Mouse (Mus musculus) gastrocnemius, adult 2 months (tissue): Measurements from ENCODE around the gene Igfbpl1. TPM values are rescaled to one million over a fixed set of nuclear protein-coding genes. Genes with fewer than 3 reads are reported as not detected.
A peak's percentile ranks its signal among the peaks of the same experiment; 100 is the strongest.

Experiments
- DNase-seq: peaks from one replicate; pipeline ENCODE4 v3.0.0; 2022
- H3K27ac ChIP-seq: fragments of 200-600 bp; 2 replicates; pipeline ENCODE4 v1.8.1; 2022; ENCODE audit warnings: mild to moderate bottlenecking
- H3K4me3 ChIP-seq: fragments of 200-600 bp; 2 replicates; pipeline ENCODE4 v1.8.1; 2022; ENCODE audit warnings: mild to moderate bottlenecking, moderate library complexity
- CTCF ChIP-seq: fragments of 200-600 bp; IDR thresholded peaks from 2 replicates; pipeline ENCODE4 v1.8.1; 2022; ENCODE audit warnings: antibody characterized with exemption, mild to moderate bottlenecking, moderate library complexity
- intact Hi-C: fragments of 180-260 bp; cut with DNase I; formaldehyde crosslinking; loops from one replicate; pipeline ENCODE4 v1.15.1; 2025
- total RNA-seq, 2 experiments: library from RNA; stranded (reverse); gene quantifications; 2 replicates each; pipeline ENCODE4 v1.2.3; 2021

Igfbpl1 gene
- total RNA-seq, 2 experiments from 2014 or later, result not detected

DNA sequence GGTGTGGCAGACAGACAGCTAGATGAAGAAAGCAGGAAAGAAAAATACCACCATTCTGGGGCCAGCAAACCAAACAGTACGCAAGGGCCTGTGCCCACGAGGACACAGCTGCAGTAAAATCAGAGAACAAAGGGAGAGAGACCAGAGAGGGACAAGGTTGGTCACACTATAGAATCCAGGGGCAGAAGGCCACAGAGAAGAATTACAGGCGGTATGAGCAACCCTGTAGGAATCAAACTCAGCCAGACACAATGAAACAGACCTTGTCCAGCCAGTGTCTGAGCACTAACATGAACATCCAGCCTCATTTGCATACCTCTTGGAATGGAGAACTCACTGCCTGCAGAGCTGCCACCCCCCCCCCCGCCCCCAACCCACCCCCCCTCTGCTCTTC is 7.9 kb downstream of the Igfbpl1 start:
- TF ChIP-seq CTCF, result no peak
- DNase-seq, result no peak
- H3K4me3 ChIP-seq, result no peak overlapping the region
- intact Hi-C loops, result no loop called here
- no peak overlapping the region for H3K27ac ChIP-seq

DNA sequence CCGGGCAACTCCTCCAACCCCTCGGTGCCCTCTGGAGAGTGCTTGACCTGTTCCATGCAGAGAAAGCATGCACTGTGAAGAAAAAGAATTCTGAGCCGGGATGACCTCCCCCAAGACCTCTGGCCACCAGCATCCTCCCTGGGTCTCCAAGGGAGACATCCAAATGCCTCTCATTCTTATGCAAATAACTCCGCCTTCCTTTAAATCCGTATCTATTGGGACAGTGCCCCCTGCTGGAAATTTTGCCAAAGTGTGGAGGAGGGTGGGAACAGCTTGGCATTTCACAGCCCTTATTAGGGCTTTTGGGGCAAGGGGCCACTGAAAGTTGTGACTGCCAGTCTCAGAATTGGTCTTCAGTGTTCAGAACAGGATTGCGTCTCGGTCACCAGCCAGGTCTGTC is 11.2 kb downstream of the Igfbpl1 start:
- H3K27ac ChIP-seq, result no peak overlapping the region
- intact Hi-C loops, result no loop called here
- TF ChIP-seq CTCF, result peak; percentile 55
- DNase-seq, result peak; percentile 36
- H3K4me3 ChIP-seq, result no peak overlapping the region

DNA sequence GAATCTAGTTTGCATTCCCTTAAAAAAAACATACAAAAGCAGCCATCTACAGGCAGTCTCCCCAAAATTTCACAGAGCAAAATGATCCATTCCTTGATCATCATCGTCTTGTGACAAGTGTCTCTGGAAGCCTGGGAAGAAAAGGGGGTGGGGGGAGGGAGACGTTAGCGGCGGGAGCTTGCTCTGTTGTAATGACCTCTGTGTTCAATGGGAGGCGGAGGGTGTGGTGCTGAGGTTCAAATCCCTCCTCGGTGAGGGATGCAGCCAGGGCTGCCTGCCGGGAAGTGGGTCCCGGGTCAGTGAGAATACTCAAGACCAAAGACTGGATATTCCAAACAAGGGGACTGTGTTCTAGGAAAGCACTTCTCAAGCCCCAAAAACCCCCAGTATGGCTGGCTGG is 15.5 kb downstream of the Igfbpl1 start:
- Histone ChIP-seq H3K27ac (no peak overlapping the region), H3K4me3 (no peak overlapping the region)
- no peak for TF ChIP-seq CTCF
- intact Hi-C loops, result no loop called here
- DNase-seq, result no peak

DNA sequence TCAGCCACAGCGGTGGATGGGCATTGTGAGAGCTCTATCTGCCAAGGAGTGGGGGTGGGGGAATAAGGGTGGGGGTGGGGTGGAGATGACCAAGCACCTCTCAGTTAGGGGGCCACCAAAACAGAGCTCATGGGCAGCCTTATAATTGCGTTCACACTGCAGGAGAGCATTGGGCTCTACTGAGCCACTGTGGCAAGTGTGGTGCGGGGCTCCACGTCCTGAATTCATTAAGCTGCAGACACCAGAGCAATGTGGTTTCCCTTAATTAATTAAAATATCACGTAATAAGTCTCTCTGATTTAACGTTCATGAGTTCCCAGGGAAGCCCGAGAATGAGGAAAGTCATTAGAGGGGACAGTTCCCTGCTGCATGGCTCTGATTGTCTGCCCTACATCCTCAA is 18.7 kb downstream of the Igfbpl1 start:
- no peak for DNase-seq
- Histone ChIP-seq H3K27ac (no peak overlapping the region), H3K4me3 (no peak overlapping the region)
- intact Hi-C loops, result no loop called here
- TF ChIP-seq CTCF, result no peak

DNA sequence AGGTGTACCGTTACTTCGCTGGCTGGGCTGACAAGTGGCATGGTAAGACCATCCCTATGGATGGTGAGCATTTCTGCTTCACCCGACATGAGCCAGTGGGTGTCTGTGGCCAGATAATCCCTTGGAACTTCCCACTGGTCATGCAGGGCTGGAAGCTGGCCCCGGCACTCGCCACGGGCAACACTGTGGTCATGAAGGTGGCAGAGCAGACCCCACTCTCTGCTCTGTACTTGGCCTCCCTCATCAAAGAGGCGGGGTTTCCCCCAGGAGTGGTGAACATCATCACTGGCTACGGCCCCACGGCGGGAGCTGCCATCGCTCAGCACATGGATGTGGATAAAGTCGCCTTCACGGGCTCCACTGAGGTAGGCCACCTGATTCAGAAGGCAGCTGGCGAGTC is 23.8 kb downstream of the Igfbpl1 start:
- intact Hi-C loops, result no loop called here
- TF ChIP-seq CTCF, result no peak
- H3K27ac ChIP-seq, result no peak overlapping the region
- DNase-seq, result no peak
- H3K4me3 ChIP-seq, result no peak overlapping the region

DNA sequence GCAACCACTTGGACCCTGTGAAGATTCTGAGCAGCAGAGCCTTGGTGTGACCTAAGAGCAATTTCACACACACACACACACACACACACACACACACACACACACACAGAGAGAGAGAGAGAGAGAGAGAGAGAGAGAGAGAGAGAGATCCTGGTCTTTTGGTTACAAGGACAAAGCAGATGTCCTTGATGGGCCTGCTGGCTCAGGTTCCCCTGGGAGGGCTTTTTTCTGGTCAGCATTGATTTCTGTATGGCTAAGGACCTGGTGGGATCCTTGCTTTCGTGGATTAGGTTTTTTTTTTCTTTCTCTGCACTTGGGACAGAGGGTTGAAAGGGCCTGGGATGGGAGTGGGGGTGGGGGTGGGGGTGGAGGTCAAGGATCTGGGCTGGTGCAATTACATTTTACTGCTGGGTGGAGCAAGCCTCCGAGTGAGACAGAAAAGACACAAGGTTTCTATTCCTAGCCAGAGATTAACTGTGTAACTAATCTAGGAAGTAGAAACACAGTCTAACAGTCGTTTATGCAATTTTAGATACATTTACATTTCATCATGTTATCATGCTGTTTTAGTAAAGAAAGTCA is 26.7 kb downstream of the Igfbpl1 start:
- Histone ChIP-seq H3K4me3 (no peak overlapping the region), H3K27ac (no peak overlapping the region)
- no peak for TF ChIP-seq CTCF
- intact Hi-C loops, result no loop called here
- no peak for DNase-seq

DNA sequence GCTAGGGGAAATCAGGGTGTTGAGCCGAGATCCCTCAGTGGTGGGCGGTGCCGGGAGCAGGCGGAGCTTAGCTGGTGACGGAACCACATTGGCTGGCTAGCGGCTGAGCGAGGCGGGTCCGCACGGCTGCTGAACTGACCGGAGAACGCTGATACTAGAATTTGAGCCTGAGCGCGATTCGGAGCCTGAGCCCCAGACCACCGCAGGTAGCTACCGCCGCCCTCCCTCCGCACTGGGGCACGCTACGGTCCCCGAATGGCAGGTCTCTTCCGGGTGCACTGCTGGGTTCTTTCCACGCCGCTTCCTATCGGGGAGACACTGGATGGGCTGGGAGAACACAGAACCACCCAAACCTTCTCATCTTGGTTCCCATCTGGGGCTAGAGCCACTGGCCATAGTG is 27.8 kb downstream of the Igfbpl1 start, which contains the start of gene Aldh1b1:
TSS of gene Aldh1b1 (plus strand) at position 59 of the 400 bp plus-strand sequence.
- TF ChIP-seq CTCF, result no peak
- intact Hi-C loops, result no loop called here
- peak; percentile 77 for DNase-seq
- Histone ChIP-seq H3K27ac (no peak within 1 kb of the TSS), H3K4me3 (peak within 1 kb of the TSS; percentile 72)

DNA sequence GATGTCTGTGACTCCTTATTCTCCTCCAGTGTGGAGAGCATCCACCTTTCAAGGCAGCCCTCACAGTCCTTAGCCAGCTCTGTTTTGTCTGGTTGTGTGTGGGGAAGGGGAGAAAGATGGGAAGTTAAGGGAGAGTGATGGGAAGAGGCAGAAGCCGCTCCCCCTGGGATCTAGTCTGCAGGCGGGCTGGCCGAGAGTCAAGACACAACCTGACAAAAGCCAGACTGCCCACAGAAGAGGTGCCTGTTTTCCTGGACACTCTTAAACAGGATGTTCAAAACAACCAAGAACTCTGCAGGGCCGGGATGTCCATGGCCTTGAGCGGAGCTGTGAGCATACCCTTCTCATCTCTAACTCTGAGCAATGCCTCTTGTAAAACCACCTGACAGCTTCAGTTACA is 30.0 kb downstream of the Igfbpl1 start:
- no peak overlapping the region for H3K4me3 ChIP-seq
- intact Hi-C loops, result no loop called here
- DNase-seq, result no peak
- no peak for TF ChIP-seq CTCF
- H3K27ac ChIP-seq, result no peak overlapping the region

DNA sequence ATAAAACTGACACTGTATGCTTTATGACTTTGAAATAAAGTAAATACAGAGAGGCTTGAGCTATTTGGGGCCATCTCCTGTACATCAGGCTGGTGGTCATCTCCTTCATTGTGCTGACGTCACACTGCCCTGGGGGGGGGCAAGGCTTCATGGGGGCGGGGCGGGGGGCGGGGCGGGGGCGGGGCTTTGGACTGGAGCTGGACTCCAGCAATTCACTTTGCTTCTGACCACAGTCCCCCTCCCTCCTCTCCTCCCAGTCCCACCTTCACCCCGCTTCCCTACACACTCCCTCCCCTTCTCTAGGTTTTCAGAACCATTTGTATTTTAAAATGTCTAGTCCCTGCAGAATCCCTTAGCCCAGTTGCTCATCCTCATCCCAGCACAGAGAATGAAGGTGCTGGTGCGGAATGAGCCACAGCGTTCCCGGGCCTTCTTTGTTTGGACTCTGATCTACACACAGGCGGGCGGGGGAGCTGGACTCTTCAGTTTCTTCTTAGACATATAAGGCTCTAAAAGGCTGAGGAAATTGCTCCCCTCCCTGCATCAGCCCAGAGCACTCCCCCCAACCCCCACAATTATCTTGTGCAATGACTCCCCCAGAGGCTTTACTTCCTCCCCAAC is 31.4 kb downstream of the Igfbpl1 start:
- intact Hi-C loops, result no loop called here
- TF ChIP-seq CTCF, result no peak
- peak overlapping the region; percentile 24 for H3K4me3 ChIP-seq
- no peak for DNase-seq
- no peak overlapping the region for H3K27ac ChIP-seq

DNA sequence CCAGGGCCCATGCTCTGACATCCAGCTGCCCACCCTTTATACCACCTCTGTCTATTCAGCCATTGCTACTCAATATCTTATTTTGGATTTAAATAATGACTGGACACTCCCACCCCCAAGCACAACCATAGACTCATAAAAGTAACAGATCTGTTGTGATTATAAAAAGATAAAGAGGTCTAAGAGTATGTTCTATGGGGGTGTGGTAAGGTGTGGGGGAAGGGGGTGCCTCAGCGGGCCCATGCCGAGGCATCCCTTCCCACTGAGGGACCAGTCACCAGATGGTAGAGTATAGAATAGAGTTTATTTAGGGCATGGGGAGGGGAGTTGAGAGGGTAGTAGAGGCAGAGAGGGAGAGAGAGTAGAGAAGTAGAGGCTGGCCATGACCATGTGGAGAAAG is 36.7 kb downstream of the Igfbpl1 start:
- intact Hi-C loops, result no loop called here
- Histone ChIP-seq H3K27ac (no peak overlapping the region), H3K4me3 (no peak overlapping the region)
- DNase-seq, result no peak
- TF ChIP-seq CTCF, result no peak

DNA sequence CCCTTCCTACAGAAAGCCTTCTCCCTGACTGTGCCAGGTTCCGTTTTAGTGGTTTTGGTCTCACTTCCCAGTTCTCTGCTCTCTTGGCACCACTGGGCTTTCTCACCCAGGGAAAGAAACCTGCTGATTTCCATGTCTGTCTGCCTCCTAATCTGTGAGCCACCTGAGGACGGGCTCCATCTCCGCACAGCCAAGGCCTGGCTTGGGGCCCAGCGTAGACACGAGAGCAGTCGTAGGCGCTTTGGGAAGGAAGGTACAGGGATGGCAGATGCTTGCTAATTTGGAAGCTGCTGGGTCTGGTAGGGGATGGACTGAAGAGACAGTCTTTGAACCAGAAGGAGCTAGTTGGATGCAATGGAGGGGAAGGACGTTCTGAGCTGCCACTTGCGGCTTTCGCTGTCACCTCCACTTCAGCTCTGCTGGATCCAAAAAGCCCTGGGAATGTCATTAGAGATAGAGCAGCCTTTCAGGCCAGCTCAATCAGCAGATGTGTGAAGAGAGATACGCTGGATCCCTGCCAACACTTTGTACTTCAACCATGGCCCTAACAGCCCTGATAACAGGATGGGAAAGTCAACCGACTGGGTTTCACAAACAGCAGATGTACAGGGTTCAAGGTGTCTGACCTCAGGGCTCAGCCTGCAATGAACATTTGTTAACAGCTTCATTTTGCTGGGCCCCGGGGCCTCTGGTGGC is 37.3 kb downstream of the Igfbpl1 start:
- no peak for TF ChIP-seq CTCF
- intact Hi-C loops, result no loop called here
- H3K4me3 ChIP-seq, result no peak overlapping the region
- H3K27ac ChIP-seq, result no peak overlapping the region
- DNase-seq, result no peak

DNA sequence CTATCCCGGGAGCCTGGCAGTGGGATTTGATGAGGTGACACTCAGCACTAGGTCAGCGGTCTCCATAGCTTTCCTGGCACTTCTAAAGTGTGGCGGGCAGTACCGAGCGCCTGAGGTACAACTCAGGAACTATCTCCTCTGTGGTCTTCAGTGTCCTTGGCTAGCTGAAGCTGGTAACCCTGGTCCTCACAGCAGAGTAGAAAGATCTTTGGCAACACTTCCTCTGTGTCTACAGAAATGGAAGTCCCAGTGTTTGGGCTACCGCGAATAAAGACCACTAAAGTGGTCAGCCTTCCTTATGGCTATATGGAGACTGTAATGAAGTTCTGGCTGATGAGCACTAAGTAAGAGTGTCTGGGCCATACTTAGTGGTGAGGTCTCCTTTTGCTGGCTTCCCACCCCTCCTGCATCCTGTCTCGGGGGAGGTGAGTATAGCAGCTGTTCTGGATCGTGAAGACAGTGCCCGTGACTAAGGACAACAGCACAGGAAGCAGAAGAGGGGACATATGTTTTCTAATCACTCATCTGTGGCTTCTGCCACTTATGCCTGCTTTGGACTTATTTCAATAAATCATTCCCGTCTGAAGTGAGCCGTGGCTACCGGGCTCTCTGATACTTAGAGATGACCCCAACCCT is 38.2 kb downstream of the Igfbpl1 start:
- no peak overlapping the region for H3K4me3 ChIP-seq
- DNase-seq, result no peak
- no peak for TF ChIP-seq CTCF
- H3K27ac ChIP-seq, result no peak overlapping the region
- intact Hi-C loops, result no loop called here

DNA sequence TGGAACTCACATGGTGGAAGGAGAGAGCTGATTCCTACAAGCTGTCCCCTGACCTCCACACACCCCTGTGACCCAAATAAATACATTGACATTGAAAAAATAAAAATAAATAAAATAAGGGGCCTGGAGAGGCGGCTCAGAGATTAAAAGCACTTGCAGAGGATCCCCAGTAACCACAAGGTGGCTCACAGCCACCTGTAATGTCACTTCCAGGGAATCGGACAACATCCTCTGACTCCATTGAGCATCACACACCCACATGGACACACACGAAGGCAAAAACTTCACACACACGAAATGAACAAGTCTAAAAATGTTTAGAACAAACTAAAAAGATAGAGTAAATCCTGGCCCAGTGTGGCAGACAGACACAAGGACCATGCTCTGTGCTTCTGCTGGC is 40.0 kb downstream of the Igfbpl1 start:
- intact Hi-C loops, result no loop called here
- Histone ChIP-seq H3K27ac (no peak overlapping the region), H3K4me3 (no peak overlapping the region)
- no peak for DNase-seq
- no peak for TF ChIP-seq CTCF
